Mouse (Mus musculus): ENCODE data around the gene Uqcc1. TPM values are rescaled to one million over a fixed set of nuclear protein-coding genes. Genes with fewer than 3 reads are reported as not detected.
A peak's percentile ranks its signal among the peaks of the same experiment; 100 is the strongest.

Uqcc1 gene
- total and polyA plus RNA-seq, 3 experiments = 4.2 to 35.8 (median 29.9) TPM

DNA sequence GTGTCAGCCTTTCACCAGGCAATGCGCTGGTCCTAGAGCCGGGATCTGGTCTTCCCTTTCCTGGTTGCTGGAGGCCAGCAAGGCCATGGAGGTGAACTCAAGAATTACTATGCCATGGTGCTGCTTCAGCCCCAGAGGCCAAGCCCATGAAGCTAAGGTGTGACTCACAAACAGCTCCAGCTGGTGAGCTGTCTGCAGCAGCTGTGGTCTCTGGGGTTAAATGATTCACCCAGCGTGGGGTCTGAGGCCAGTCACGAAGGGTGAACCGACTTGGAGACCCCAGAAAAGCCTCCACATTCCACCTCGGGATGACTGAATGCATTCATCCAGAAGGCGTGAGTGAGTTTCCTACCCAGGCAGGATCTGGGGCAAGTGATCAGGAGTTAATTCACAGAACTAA is 80.0 kb downstream of the Uqcc1 start:
- peaks cover 98% of the 10 kb centered on the region for H3K36me3 ChIP-seq (replicated peaks)
- no peaks in the 10 kb centered on the region for H3K27me3 ChIP-seq (ENCODE audit: insufficient read depth, low read length)
- no peak for TF ChIP-seq GATA1 (IDR thresholded peaks at IDR 0.05; ENCODE audit: borderline replicate concordance, low read length)
- no peak for TF ChIP-seq GATA2 (IDR thresholded peaks at IDR 0.05; ENCODE audit: borderline replicate concordance, low read depth, low read length)
- TF ChIP-seq POLR2AphosphoS5 (IDR thresholded peaks at IDR 0.05; ENCODE audit: insufficient replicate concordance, low read depth, low read length) = no peak
- TF ChIP-seq CTCF (IDR thresholded peaks at IDR 0.05; ENCODE audit: low read depth, low read length) = no peak
- TF ChIP-seq TAL1 (conservative IDR thresholded peaks at IDR 0.05; ENCODE audit: low read depth, low read length) = no peak
- ATAC-seq (ENCODE audit: extremely low read depth, insufficient number of reproducible peaks, low FRiP score, poor library complexity, severe bottlenecking) (no peak), DNase-seq (ENCODE audit: low spot score) (no peak)
- peaks cover 9% of the 10 kb centered on the region; the same call in 1 of the 2 replicates for H3K4me1 ChIP-seq (ENCODE audit: insufficient read depth, low read depth, low read length)
- H3K9me3 ChIP-seq (replicated peaks) = no peaks in the 10 kb centered on the region
- no peak overlapping the region for H3K4me3 ChIP-seq (ENCODE audit: low read depth, low read length)

DNA sequence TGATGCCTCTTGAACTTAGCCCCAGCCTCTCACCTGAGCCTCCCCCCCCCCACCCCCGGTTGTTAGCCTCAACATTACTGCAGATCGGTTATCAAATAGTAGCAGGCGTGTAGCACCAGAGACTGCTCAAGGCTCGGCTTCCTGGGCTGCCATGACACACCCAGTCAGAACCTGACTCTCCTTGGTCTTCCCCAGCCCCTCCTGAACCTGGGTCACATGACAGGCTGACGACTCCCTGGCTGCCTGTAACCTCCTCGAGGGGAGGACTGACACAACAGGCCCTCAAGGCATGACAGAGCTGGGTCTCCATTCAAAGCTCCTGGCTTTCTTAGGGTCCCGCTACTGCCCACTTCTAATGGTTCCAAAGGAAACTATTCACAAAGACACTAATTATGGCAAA is 80.6 kb downstream of the Uqcc1 start:
- Histone ChIP-seq H3K4me3 (ENCODE audit: low read depth, low read length) (no peak overlapping the region), H3K27me3 (ENCODE audit: insufficient read depth, low read length) (no peaks in the 10 kb centered on the region), H3K9me3 (replicated peaks) (no peaks in the 10 kb centered on the region), H3K4me1 (ENCODE audit: insufficient read depth, low read depth, low read length) (peaks cover 9% of the 10 kb centered on the region; the same call in 1 of the 2 replicates), H3K36me3 (replicated peaks) (peaks cover 100% of the 10 kb centered on the region)
- ATAC-seq (ENCODE audit: extremely low read depth, insufficient number of reproducible peaks, low FRiP score, poor library complexity, severe bottlenecking) = no peak
- DNase-seq (ENCODE audit: low spot score) = no peak
- no peak for TF ChIP-seq TAL1 (conservative IDR thresholded peaks at IDR 0.05; ENCODE audit: low read depth, low read length)
- no peak for TF ChIP-seq GATA1 (IDR thresholded peaks at IDR 0.05; ENCODE audit: borderline replicate concordance, low read length)

DNA sequence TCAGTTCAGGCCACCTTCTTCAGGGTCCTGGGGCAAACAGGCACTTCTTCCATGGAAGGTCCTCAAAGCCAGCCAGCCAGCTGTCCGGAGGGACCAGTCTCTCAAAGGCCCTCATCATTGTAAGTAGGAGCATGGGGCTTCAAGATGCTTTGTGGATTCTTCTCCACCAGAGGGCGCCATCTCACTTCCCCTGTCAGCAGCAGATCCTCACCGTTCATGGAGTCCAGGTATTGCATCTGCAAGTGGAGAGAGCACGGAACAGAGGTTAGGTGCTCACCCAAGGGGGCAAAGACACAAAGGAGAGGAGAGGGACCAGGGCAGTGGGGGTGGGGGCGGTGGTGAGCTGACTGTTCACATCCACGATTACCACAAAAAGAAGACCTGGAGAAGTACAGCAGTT is 81.8 kb downstream of the Uqcc1 start:
- H3K4me3 ChIP-seq (ENCODE audit: low read depth, low read length) = no peak overlapping the region
- H3K4me1 ChIP-seq (ENCODE audit: insufficient read depth, low read depth, low read length) = peaks cover 9% of the 10 kb centered on the region; the same call in 1 of the 2 replicates
- no peaks in the 10 kb centered on the region for H3K9me3 ChIP-seq (replicated peaks)
- DNase-seq (ENCODE audit: low spot score) = peak; percentile 53
- no peak for TF ChIP-seq GATA2 (IDR thresholded peaks at IDR 0.05; ENCODE audit: borderline replicate concordance, low read depth, low read length)
- TF ChIP-seq TAL1 (conservative IDR thresholded peaks at IDR 0.05; ENCODE audit: low read depth, low read length) = no peak
- TF ChIP-seq POLR2AphosphoS5 (IDR thresholded peaks at IDR 0.05; ENCODE audit: insufficient replicate concordance, low read depth, low read length) = no peak
- TF ChIP-seq CTCF (IDR thresholded peaks at IDR 0.05; ENCODE audit: low read depth, low read length) = peak; percentile 61
- TF ChIP-seq GATA1 (IDR thresholded peaks at IDR 0.05; ENCODE audit: borderline replicate concordance, low read length) = no peak
- no peak for ATAC-seq (ENCODE audit: extremely low read depth, insufficient number of reproducible peaks, low FRiP score, poor library complexity, severe bottlenecking)
- H3K27me3 ChIP-seq (ENCODE audit: insufficient read depth, low read length) = no peaks in the 10 kb centered on the region
- H3K36me3 ChIP-seq (replicated peaks) = peaks cover 90% of the 10 kb centered on the region

DNA sequence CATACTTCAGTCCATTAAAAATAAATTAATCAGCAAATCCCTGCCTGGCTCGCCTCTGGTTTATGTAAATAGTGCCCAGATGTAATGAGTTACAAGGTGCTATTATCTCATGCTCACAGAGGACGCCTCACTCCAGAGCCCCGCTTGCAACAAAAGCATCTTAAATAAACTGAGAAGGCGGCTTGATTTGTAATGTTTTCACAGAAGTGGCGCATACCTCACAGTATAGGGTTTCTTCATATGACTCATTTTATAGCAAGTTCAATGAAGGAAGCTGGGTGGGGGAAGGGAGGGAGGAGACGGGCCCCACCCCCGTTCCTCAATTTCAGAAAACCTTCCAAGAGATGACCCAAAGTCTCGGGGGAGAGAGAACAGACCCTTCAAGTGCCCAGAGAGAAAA is 83.2 kb downstream of the Uqcc1 start:
- TF ChIP-seq TAL1 (conservative IDR thresholded peaks at IDR 0.05; ENCODE audit: low read depth, low read length) (no peak), CTCF (IDR thresholded peaks at IDR 0.05; ENCODE audit: low read depth, low read length) (no peak), GATA2 (IDR thresholded peaks at IDR 0.05; ENCODE audit: borderline replicate concordance, low read depth, low read length) (no peak), GATA1 (IDR thresholded peaks at IDR 0.05; ENCODE audit: borderline replicate concordance, low read length) (no peak), POLR2AphosphoS5 (IDR thresholded peaks at IDR 0.05; ENCODE audit: insufficient replicate concordance, low read depth, low read length) (no peak)
- peaks cover 76% of the 10 kb centered on the region for H3K36me3 ChIP-seq (replicated peaks)

DNA sequence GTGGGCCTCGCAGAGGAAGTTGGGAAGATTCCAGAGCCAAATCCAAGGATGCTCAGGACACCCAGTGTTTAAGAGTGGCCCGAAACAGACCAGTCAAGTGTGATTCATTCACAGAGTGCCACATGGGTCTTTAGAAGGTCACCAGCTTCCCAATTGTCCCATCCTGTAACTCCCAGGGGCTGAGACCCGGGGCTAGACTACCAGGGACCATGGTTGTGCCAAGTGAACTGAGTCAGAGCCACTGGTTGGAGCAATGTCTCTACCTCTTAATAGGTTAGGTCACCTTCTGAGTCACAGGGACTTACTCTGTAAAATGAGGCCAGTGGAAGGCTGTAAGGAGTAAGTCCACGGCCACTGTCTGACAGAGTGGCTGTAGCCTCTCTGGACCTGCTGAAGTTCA is 91.1 kb downstream of the Uqcc1 start:
- H3K27me3 ChIP-seq (ENCODE audit: insufficient read depth, low read length) = peaks cover 63% of the 10 kb centered on the region
- no peak for ATAC-seq (ENCODE audit: extremely low read depth, insufficient number of reproducible peaks, low FRiP score, poor library complexity, severe bottlenecking)

More for the DNA sequence above, 83.2 kb downstream of the Uqcc1 start:
- H3K4me3 ChIP-seq (ENCODE audit: low read depth, low read length) = no peak overlapping the region
- H3K4me1 ChIP-seq (ENCODE audit: insufficient read depth, low read depth, low read length) = peaks cover 9% of the 10 kb centered on the region; the same call in 1 of the 2 replicates
- H3K27me3 ChIP-seq (ENCODE audit: insufficient read depth, low read length) = 0 out of 2 replicates have a peak, but pooled peaks cover 7% of the 10 kb centered on the region
- ATAC-seq (ENCODE audit: extremely low read depth, insufficient number of reproducible peaks, low FRiP score, poor library complexity, severe bottlenecking) = no peak
- H3K9me3 ChIP-seq (replicated peaks) = no peaks in the 10 kb centered on the region
- no peak for DNase-seq (ENCODE audit: low spot score)

DNA sequence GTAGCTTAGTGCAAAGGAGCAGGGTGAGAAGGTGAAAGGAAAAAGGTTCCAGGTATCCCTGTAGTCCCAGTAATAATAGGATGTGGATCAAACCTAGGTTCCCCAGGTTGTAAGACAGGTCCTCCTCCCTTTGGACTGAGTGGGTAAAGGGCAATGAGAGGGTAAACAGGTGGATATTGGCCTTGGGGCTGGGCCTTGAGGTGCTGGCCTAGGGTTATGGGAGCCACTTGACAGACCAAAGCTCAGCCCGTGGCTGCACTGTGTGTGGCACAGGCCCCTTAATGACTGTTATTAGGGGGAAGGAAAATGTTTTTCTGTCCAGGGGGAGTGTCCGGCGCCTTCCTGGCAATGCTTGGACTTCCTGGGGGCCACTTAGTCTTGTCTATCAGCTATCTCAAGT is 92.1 kb downstream of the Uqcc1 start:
- DNase-seq (ENCODE audit: low spot score) = no peak
- TF ChIP-seq GATA2 (IDR thresholded peaks at IDR 0.05; ENCODE audit: borderline replicate concordance, low read depth, low read length) (no peak), POLR2AphosphoS5 (IDR thresholded peaks at IDR 0.05; ENCODE audit: insufficient replicate concordance, low read depth, low read length) (no peak), GATA1 (IDR thresholded peaks at IDR 0.05; ENCODE audit: borderline replicate concordance, low read length) (no peak), TAL1 (conservative IDR thresholded peaks at IDR 0.05; ENCODE audit: low read depth, low read length) (no peak)
- Histone ChIP-seq H3K36me3 (replicated peaks) (no peaks in the 10 kb centered on the region), H3K27me3 (ENCODE audit: insufficient read depth, low read length) (peaks cover 71% of the 10 kb centered on the region), H3K9me3 (replicated peaks) (no peaks in the 10 kb centered on the region), H3K4me3 (ENCODE audit: low read depth, low read length) (no peak overlapping the region), H3K4me1 (ENCODE audit: insufficient read depth, low read depth, low read length) (peaks cover 11% of the 10 kb centered on the region)
- no peak for ATAC-seq (ENCODE audit: extremely low read depth, insufficient number of reproducible peaks, low FRiP score, poor library complexity, severe bottlenecking)

More for the DNA sequence above, 91.1 kb downstream of the Uqcc1 start:
- TF ChIP-seq TAL1 (conservative IDR thresholded peaks at IDR 0.05; ENCODE audit: low read depth, low read length) = no peak
- H3K36me3 ChIP-seq (replicated peaks) = no peaks in the 10 kb centered on the region
- H3K4me3 ChIP-seq (ENCODE audit: low read depth, low read length) = no peak overlapping the region
- H3K9me3 ChIP-seq (replicated peaks) = no peaks in the 10 kb centered on the region
- peaks cover 11% of the 10 kb centered on the region for H3K4me1 ChIP-seq (ENCODE audit: insufficient read depth, low read depth, low read length)
- DNase-seq (ENCODE audit: low spot score) = no peak

DNA sequence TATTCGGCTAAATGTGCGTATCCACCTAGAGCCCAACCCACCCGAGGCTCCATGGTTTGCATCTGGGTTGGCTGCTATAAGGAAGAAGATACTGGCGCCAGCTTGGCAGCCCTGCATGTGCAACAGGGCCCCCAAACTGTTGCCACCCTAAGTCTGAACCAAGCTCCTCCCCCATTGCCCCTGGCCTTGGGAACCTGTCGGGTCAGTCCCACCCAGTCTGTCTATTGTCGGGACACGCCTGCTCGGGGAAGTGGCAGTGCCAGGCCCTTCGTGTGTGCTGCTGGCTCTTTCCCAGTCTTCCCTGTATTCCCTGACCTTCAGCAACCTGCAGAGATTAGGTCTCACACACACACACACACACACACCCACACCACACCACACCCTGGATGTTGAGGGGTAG is 95.4 kb downstream of the Uqcc1 start, which contains the start of gene Fam83c:
TSS of gene Fam83c (minus strand) at position 123 of the 400 bp plus-strand sequence.
- H3K9me3 ChIP-seq (replicated peaks) = no peaks in the 10 kb centered on the region
- no peak for DNase-seq (ENCODE audit: low spot score)
- no peak within 1 kb of the TSS for H3K4me3 ChIP-seq (ENCODE audit: low read depth, low read length)
- H3K36me3 ChIP-seq (replicated peaks) = no peaks in the 10 kb centered on the region
- peaks cover 76% of the 10 kb centered on the region for H3K27me3 ChIP-seq (ENCODE audit: insufficient read depth, low read length)
- no peak for TF ChIP-seq GATA1 (IDR thresholded peaks at IDR 0.05; ENCODE audit: borderline replicate concordance, low read length)
- TF ChIP-seq POLR2AphosphoS5 (IDR thresholded peaks at IDR 0.05; ENCODE audit: insufficient replicate concordance, low read depth, low read length) = no peak
- no peak for TF ChIP-seq TAL1 (conservative IDR thresholded peaks at IDR 0.05; ENCODE audit: low read depth, low read length)
- no peak for TF ChIP-seq CTCF (IDR thresholded peaks at IDR 0.05; ENCODE audit: low read depth, low read length)
- TF ChIP-seq GATA2 (IDR thresholded peaks at IDR 0.05; ENCODE audit: borderline replicate concordance, low read depth, low read length) = no peak
- peaks cover 17% of the 10 kb centered on the region for H3K4me1 ChIP-seq (ENCODE audit: insufficient read depth, low read depth, low read length)
- no peak for ATAC-seq (ENCODE audit: extremely low read depth, insufficient number of reproducible peaks, low FRiP score, poor library complexity, severe bottlenecking)

Data from G1E (cell line).